Mouse (Mus musculus) embryonic stem cell, embryonic (primary cell): ENCODE measurements at regions not wholly inside any gene's neighbourhood (a gene's known extent, or its start where the extent isn't known, plus 50 kb on each side); places are given as distances from the start of the nearest gene placed in this dataset.

Experiments
- CTCF ChIA-PET, 4 experiments: fragments of 300-600 bp in 2 of 4; fragments of 350-600 bp in 2 of 4; sonication (Branson Sonifier 250); formaldehyde crosslinking; loops; one replicate each; lab custom pipeline; 2022; ENCODE audit warnings: inconsistent platforms in 2 of 4; lab: Charles Lee
- POLR2A ChIA-PET, 4 experiments: fragments of 300-600 bp in 2 of 4; fragments of 350-600 bp in 2 of 4; sonication (Branson Sonifier 250); formaldehyde crosslinking; loops; one replicate each; lab custom pipeline; 2022; ENCODE audit warnings: antibody characterized with exemption in 4 of 4, inconsistent platforms in 1 of 4; lab: Charles Lee

- CTCF ChIA-PET: interaction anchor here in 1 of 4 experiments (1.4 kb wide), 1 partner anchor 195 kb away, joined by 5 read pairs; no protein-coding TSS in a partner anchor
- POLR2A ChIA-PET: no interaction called here
These were observed 60.8 kb downstream of the Rpusd4 start for GRCm38 (mm10) chr9:35328503-35328902.

DNA sequence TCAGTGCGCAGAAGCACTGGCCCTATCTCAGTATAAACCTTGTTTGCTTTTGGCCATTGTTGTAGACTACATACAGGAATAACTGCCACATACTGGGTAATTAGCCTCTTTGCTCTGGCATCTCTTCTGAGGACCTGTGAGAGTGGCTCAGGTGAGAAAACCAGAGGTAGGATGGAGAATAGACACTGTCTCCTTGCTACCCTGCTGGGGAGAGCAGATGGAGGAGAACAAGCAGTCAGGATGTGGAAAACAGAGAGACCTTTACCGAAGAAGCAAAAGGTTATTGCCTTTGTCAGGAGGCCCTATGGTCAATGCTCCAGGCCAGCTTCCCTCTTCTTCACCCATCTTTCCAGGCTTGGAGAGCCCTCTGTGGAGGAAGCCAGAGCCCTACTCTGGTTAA lies 62.7 kb downstream of the Rpusd4 start:
- ChIA-PET POLR2A (interaction anchor here in 2 of 4 experiments (0.5 to 1.1 kb wide), 2 partner anchors 14 to 144 kb away, joined by 3 to 12 read pairs; no protein-coding TSS in a partner anchor), CTCF (interaction anchor here in 1 of 4 experiments (1.2 to 1.3 kb wide), 2 partner anchors 30 to 205 kb away, joined by 3 to 5 read pairs; no protein-coding TSS in a partner anchor)

GRCm38 (mm10) chr9:35331241-35331680 lies 63.6 kb downstream of the Rpusd4 start:
- CTCF ChIA-PET: no interaction called here

DNA sequence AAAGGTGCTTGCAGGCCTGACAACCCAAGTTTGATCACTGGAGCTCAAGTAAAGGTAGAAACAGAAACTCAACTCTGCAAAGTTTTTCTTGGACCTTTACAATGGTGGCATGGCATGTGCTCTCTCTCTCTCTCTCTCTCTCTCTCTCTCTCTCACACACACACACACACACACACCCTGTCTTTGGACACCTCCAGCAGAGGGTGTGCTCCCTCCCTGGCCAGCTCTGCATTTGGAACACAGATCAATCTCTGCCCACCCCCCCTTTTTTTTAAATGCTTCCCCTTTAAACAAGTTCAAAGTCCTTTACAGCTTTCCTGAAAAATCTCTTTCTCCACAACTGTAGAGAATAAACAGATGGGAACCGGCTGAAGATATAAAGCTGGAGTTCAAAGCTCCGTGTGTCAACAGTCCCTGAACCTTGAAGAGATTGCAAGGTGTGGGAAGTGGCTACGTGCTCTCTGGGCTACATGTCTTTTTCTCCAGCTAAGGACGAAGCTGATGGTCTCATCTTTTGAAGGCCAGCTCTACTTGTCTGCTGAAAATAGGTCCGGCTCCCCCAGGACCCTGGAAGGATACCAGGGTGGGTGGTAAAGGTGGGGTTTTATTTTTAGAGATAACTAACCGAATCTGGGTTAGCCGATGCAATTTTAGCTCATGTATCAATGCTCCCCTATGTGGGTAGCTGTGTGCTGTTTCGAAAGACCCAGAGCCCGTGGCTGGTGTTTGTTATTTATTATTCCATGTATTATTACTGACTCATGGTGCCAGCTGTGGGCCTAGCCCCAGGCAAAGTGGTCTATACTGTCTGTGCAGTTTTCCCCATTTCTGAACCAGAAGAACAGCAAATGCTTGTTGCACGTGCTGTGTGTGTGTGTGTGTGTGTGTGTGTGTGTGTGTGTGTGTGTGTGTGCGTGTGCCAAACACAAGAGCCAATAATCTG lies 65.3 kb downstream of the Rpusd4 start:
- ChIA-PET CTCF (interaction anchor here in 1 of 4 experiments (0.7 to 1.4 kb wide), 2 partner anchors 42 to 202 kb away, joined by 3 to 4 read pairs; no protein-coding TSS in a partner anchor), POLR2A (interaction anchor here in 3 of 4 experiments (0.6 to 1.6 kb wide), 4 partner anchors 12 to 120 kb away, joined by 3 to 4 read pairs (median 3); no protein-coding TSS in a partner anchor)

More at GRCm38 (mm10) chr9:35331241-35331680, 63.6 kb downstream of the Rpusd4 start:
- POLR2A ChIA-PET: interaction anchor here in 1 of 4 experiments (0.5 kb wide), 1 partner anchor 144 kb away, joined by 12 read pairs; no protein-coding TSS in a partner anchor

GRCm38 (mm10) chr9:35333631-35334005 lies 66.0 kb downstream of the Rpusd4 start:
- ChIA-PET POLR2A (interaction anchor here in 1 of 4 experiments (1.2 kb wide), 1 partner anchor 17 kb away, joined by 3 read pairs; no protein-coding TSS in a partner anchor), CTCF (interaction anchor here in 1 of 4 experiments (1.4 kb wide), 1 partner anchor 201 kb away, joined by 4 read pairs; no protein-coding TSS in a partner anchor)

GRCm38 (mm10) chr9:35334536-35334935 lies 66.9 kb downstream of the Rpusd4 start:
- ChIA-PET POLR2A (no interaction called here), CTCF (interaction anchor here in 1 of 4 experiments (0.9 kb wide), 1 partner anchor 34 kb away, joined by 3 read pairs; no protein-coding TSS in a partner anchor)

DNA sequence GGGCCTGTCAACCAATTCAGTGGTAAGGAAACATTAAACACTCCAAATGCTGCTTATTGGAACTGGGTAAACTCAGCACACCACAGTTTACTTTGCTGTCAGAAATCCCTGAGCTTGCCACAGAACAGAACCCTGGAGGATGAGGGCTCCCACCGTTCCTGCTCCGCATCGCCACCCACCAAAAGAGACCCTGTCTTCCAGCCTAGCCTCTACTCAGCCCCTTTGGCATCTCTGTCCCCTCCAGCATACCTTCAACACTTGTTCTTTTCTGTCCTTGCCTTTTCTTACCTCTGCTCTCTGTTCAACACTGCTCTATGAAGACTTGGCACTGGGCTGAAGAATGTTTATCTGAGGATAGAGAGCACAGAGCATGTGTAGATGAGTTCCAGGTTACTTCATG lies 67.5 kb downstream of the Rpusd4 start:
- CTCF ChIA-PET: no interaction called here
- POLR2A ChIA-PET: no interaction called here

DNA sequence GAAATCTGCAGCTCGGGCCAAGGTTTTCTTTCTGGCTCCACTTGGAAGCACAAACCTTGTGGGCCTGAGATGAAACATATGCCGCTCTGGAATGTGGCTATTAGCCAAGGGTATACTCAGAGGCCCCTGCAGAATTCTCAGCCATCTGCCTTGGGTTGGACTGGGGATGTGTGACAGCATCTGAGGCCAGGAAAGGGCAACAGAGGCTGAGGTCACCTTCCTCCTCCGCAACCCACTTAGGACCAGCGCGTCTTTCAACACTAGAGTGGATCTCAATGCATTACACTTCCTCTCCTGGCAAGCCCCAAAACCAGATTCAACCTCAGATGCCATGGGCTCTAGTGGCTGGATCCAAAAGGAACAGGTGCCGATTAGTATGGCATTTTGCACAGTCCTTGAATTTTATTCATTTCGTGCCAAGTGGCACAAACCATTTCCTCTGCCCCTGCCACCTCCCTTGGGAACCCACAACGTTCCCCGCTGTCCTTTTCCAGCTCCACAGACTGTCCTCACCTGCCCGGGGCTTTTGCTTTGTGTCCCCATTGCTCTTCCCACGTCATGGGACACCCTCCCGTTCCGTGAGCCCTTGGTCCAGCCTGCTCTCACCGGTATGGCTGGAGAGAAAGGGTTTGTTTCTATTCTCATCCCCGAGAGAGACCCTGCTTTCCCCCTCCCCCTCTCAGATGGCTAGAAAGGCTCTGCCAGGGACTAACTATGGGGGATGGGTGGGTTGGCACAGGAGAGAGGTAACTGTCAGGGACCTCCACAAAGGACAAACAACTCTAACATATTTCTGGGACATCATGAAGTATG lies 68.4 kb downstream of the Rpusd4 start:
- CTCF ChIA-PET: no interaction called here

DNA sequence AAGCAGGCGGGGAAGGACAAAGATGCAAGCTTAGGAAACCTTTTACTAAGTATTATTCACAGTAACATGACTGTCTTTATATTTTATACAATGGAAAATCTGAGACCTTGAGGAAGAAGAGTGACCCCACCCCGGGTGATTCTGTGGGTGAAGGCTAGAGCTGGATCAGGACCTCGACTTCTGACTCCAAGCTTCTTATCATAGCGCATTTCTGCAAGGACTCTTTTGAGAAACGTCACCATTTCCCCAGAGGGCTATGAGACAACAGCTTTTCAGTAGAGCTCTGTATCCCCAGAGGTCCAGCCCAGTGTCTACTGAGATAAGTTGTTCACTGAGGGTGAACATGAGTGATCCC lies 69.0 kb downstream of the Rpusd4 start:
- CTCF ChIA-PET: no interaction called here
- POLR2A ChIA-PET: interaction anchor here in 1 of 4 experiments (1.3 kb wide), 1 partner anchor 10 kb away, joined by 3 read pairs; no protein-coding TSS in a partner anchor

More for the DNA sequence above, 68.4 kb downstream of the Rpusd4 start:
- POLR2A ChIA-PET: interaction anchor here in 1 of 4 experiments (1.3 kb wide), 1 partner anchor 9 kb away, joined by 3 read pairs; no protein-coding TSS in a partner anchor

DNA sequence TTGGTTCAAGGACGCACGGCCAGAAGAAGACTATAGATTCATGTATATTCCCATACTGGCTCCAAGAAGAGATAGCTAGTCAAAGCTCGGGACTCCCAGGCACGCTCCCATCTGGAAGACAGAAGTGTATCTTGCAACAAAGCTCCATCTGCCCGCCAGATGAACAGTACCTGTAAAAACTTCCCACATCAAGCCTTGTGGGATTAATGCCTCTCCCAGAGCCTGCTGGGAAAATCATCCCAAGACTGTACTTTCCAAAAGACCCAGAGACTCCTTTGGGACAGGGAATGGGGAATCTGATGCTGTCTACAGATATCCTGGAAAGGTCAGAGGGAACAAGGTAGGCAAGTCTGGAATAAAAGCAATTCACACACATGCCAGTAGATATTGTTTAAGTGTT lies 71.2 kb downstream of the Rpusd4 start:
- POLR2A ChIA-PET: interaction anchor here in 1 of 4 experiments (0.7 kb wide), 1 partner anchor 601 kb away, joined by 3 read pairs; no protein-coding TSS in a partner anchor
- CTCF ChIA-PET: interaction anchor here in 1 of 4 experiments (0.9 kb wide), 1 partner anchor 186 kb away, joined by 3 read pairs; no protein-coding TSS in a partner anchor

GRCm38 (mm10) chr9:35339492-35340262 lies 72.0 kb downstream of the Rpusd4 start:
- ChIA-PET POLR2A (no interaction called here), CTCF (interaction anchor here in 2 of 4 experiments (0.6 to 0.9 kb wide), 3 partner anchors 185 to 472 kb away, joined by 3 to 5 read pairs (median 3); no protein-coding TSS in a partner anchor)

DNA sequence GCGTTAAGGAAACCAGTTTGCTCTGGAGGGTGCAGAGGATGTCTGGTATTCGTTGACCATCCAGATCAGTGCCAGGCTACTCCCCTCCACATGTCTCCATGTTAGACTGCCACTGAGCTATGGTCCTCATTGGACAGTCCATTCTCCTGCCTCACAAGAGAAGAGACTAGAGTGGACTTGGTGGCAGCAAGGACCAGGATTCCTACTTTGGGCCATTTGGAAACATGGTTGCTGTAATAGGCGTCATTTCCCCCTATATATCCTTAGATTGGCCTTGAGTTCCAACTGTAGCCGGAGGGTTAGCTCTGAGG lies 72.6 kb downstream of the Rpusd4 start:
- POLR2A ChIA-PET: no interaction called here
- CTCF ChIA-PET: interaction anchor here in 2 of 4 experiments (0.5 to 0.6 kb wide), 3 partner anchors 134 to 473 kb away, joined by 3 to 5 read pairs (median 3); no protein-coding TSS in a partner anchor

GRCm38 (mm10) chr9:35340811-35341210 lies 73.1 kb downstream of the Rpusd4 start:
- POLR2A ChIA-PET: no interaction called here
- CTCF ChIA-PET: interaction anchor here in 2 of 4 experiments (0.5 to 0.9 kb wide), 3 partner anchors 80 to 260 kb away, joined by 3 to 7 read pairs (median 3); no protein-coding TSS in a partner anchor

GRCm38 (mm10) chr9:35341386-35341785 lies 73.7 kb downstream of the Rpusd4 start:
- POLR2A ChIA-PET: interaction anchor here in 1 of 4 experiments (1.2 kb wide), 1 partner anchor 131 kb away, joined by 3 read pairs; the partner anchor contains the start of gene Foxred1

DNA sequence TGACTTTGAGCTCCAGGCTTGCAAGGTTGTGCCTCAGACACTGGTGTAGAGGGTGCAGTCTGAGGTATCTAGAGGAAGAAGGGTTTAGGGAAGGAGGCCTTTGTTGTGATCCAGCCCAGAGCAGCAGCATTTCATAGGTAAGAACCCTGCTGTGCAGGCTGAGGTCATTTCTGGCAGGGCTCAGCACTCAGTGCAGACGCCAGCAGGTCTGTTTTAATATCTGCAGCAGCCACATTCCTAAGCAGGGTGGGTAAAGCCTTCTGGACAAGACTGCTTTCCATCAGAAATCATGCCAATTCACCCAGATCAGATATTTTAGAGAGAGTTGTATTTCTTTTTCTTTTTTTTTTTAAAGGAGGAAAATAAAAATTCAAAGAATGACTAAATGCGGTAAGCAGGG lies 74.8 kb downstream of the Rpusd4 start:
- CTCF ChIA-PET: interaction anchor here in 1 of 4 experiments (0.5 kb wide), 1 partner anchor 12 kb away, joined by 5 read pairs; no protein-coding TSS in a partner anchor
- POLR2A ChIA-PET: interaction anchor here in 2 of 4 experiments (0.9 to 1.2 kb wide), 2 partner anchors 11 to 132 kb away, joined by 3 read pairs; partner anchors contain the start of gene Foxred1 (in 1 of the 2)

More at GRCm38 (mm10) chr9:35341386-35341785, 73.7 kb downstream of the Rpusd4 start:
- CTCF ChIA-PET: interaction anchor here in 2 of 4 experiments (0.6 to 0.9 kb wide), 2 partner anchors 80 to 259 kb away, joined by 3 to 7 read pairs; no protein-coding TSS in a partner anchor

GRCm38 (mm10) chr9:35343336-35343735 lies 75.7 kb downstream of the Rpusd4 start:
- CTCF ChIA-PET: no interaction called here

GRCm38 (mm10) chr9:35344374-35344773 lies 76.6 kb upstream of the Cdon start:
- POLR2A ChIA-PET: interaction anchor here in 1 of 4 experiments (1.2 kb wide), 1 partner anchor 12 kb away, joined by 4 read pairs; no protein-coding TSS in a partner anchor
- CTCF ChIA-PET: interaction anchor here in 1 of 4 experiments (1.2 kb wide), 1 partner anchor 180 kb away, joined by 3 read pairs; no protein-coding TSS in a partner anchor

More at GRCm38 (mm10) chr9:35343336-35343735, 75.7 kb downstream of the Rpusd4 start:
- POLR2A ChIA-PET: interaction anchor here in 2 of 4 experiments (0.7 to 0.9 kb wide), 2 partner anchors 10 to 52 kb away, joined by 3 to 6 read pairs; no protein-coding TSS in a partner anchor
